Mouse (Mus musculus) spleen, adult 18-20 months (tissue): ENCODE results near the gene Izumo2.

Source experiments
- DNase-seq, 2 experiments: peaks; one replicate each; pipeline ENCODE4 v3.0.0; 2022; ENCODE audit warnings: mixed read lengths in 2 of 2

The Izumo2 gene

GRCm38 (mm10) chr7:44708574-44708973, at the start of gene Izumo2:
Gene Izumo2 (plus strand): TSS chr7:44708742.
- DNase-seq: no peak

GRCm38 (mm10) chr7:44661219-44661618, 47.3 kb upstream of the Izumo2 start:
- no peak for DNase-seq

DNA sequence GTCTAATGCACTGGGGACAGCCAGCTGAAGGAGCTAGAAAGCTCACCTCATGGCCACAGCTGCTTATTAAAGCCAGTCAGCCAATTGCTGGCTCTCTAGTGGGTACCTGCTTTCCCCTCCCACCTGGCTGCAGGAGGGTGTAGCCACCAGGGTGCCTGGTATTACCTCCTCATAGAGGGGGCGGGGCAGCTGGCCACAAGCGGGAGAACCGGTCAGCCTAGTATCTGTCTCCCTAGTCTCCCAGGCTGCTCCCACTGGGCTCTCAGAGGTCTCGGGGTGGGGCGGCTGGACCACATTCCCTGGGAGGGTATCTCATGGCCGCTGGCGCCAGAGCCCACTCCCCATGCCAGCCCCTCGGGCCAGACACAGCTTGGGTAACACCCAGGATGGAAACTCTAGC, 46.4 kb upstream of the Izumo2 start:
- DNase-seq: no peak

GRCm38 (mm10) chr7:44662569-44662968, 46.0 kb upstream of the Izumo2 start:
- DNase-seq: no peak

DNA sequence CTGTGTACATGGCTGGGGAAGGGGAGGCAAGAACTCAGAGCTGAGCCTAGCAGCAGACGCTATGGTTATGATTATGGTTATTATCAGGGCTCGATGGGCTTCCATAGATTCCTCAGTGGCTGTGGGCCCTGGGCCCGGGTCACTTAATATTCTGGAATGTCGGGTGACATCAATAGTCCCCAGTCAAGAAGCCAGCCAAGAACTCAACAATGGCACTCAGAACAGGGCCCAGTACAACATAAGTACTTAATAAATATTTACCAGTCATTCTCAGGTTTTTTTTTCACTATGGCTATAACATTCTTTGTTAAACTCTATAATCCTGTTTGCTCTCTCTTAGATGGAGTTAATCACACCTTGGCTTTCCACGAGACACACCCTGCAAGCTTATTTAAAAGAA, 45.0 kb upstream of the Izumo2 start:
- no peak for DNase-seq

DNA sequence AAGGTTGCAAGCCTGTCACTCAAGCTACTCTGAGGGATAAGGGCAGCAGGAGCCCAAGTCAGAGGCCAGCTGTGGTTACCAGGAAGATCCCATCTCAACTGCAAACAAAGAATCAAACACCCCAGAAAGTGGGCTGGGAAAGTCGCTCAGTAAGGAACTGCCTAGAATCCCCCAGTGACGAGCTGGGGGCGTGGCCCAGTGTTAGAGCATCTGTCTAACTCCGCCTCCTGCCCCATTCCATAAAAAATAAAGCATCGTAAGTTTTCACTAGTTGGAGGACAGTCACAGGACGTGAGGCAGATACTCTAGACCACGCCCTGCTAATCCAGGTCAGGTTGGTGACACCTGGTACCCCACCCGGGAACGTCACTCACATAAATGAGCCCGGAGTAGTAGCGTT, 43.8 kb upstream of the Izumo2 start:
- DNase-seq: no peak

- DNase-seq: no peak
These were observed 42.1 kb upstream of the Izumo2 start for GRCm38 (mm10) chr7:44666462-44666861.

GRCm38 (mm10) chr7:44667996-44668738, 40.4 kb upstream of the Izumo2 start:
- DNase-seq: no peak

DNA sequence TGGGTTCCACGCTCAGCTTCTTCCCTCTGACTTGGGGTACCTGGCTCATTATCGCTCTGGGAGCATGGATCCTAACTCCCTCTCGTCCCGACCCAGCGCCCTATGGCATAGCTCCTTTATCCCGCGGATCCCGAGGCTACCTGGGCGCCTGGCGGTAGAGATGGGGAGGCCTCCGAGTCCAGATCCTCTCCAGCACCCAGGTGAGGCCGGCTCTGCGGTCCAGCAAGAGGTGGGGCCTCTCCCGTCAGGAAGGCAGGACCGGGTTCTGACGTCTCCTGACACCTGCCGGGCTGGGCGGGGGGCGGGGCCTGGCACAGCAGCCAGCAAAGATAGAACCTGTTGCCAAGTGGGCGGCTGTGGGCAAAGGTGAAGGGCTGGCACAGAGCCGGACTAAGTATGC, 39.4 kb upstream of the Izumo2 start:
- DNase-seq: no peak

DNA sequence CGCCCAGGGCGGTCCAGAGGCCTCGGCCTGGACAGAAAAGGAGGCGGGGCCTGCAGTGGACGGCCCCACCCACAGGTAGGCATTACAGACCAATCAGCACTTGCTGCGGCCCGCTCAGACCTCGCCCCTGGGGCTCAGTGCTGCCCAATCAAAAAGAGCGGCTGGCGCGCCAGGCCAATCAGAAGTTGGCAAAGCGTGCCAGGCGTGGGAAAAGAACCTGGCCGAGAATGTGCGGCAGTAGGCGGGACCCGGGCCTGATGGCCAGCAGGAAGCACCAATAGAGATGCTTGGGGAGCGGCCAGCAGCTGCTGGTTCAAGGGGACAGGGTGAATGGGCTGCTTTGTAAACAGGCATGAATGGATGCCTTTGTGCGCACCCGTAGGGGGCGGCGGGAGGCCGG, 37.7 kb upstream of the Izumo2 start, which contains the start of gene Myh14:
TSS of gene Myh14 (minus strand) at position 41 of the 400 bp plus-strand sequence.
- DNase-seq: peak; percentile 29 to 41

DNA sequence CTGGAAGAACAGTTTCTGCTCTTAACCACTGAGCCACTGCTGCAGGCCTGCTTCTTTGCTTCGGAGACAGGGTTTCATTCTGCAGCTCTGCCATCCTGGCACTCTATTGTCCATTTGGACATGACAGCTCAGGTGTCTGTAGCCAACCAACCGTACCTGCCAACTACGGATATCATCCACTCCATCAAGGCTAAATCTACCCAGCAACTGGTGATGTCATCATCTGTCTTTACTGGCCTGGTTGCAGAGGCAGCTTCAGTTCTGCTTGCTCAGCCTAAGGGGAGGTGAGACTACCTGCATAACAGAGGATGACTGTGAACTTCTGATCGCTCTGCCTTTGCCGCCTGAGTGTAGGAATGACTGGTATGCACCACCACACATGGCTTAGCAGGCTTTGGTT, 36.3 kb upstream of the Izumo2 start:
- DNase-seq: no peak

- DNase-seq: no peak
These were observed 34.0 kb upstream of the Izumo2 start for GRCm38 (mm10) chr7:44674511-44674910.

- DNase-seq: no peak
These were observed 33.4 kb upstream of the Izumo2 start for GRCm38 (mm10) chr7:44675171-44675570.

DNA sequence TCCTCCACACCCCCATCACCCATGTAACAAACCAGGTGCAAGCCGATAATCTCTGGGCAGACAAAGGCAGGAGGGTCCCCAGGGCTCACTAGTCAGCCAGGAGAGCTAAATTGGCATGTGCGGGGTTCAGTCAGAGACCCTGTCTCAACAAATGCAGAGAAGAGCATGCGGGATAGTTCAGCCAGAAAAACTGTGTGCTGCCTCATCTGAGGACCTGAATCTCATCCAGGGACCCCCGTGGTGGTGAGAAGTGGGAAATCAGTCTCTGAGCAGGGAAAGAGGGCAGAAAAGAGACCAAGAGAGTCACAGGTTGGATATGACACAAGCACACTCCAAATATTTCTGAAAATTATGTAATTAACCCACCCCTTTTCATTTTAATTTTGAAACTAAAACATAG, 32.4 kb upstream of the Izumo2 start:
- no peak for DNase-seq

DNA sequence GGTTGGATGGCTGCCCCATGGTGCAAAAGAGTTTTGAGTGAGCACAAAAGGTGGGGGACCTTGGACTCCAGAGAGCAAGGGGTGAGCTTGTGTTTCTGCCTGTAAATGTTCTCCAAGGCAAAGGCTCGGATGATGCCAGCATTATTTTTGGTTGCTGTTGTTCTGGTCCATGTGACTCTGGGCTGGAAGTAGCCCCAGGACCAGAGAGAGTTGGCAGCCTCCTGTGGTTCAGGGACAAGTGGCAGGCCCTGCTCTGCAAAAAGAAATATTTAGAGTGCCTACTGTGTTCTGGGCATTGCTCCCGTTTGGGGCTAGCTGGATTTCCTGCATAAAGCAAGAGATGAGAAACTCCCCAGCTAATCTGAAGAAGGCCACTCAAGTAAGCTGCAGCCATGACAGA, 31.9 kb upstream of the Izumo2 start:
- no peak for DNase-seq

- DNase-seq: no peak
These were observed 24.9 kb upstream of the Izumo2 start for GRCm38 (mm10) chr7:44683656-44684055.

- DNase-seq: no peak
These were observed 22.8 kb upstream of the Izumo2 start for GRCm38 (mm10) chr7:44685531-44686402.

DNA sequence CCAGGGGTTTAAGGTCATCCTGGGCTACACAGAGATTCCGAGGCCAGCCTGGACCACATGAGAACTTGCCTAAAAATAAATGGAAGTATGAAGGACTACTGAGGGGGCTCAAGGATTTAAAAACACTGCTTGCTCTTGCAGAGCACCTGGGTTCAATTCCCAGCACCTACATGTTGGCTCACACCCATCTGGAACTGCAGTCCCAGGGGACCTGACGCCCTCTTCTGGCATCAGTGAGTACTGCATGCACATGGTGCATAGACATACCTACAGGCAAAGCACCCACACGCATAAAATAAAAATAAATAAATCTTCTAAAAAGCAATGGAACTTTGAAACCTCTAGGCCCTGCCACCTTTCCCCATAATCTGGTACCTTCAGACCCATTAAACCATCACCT, 19.7 kb upstream of the Izumo2 start:
- no peak for DNase-seq

DNA sequence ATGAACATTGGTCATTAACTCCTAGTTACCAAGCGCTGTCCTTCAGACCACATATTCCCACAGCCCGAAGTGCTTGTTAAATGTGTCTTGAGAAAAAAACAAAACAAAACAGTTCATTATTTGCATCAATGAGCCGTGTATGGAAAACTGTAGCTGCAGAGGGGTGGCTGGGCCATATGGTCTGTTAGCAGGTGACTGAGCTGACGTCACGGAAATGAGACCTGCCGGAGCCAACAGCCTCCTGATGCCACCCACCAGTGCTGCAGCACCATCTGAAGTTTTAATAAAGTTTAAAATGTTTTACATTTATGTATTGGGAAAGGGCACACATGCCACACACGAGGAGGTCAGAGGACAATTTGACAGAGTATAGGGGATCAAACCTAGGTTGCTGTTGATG, 19.2 kb upstream of the Izumo2 start:
- DNase-seq: no peak

- no peak for DNase-seq
These were observed 14.9 kb upstream of the Izumo2 start for GRCm38 (mm10) chr7:44693427-44694175.

DNA sequence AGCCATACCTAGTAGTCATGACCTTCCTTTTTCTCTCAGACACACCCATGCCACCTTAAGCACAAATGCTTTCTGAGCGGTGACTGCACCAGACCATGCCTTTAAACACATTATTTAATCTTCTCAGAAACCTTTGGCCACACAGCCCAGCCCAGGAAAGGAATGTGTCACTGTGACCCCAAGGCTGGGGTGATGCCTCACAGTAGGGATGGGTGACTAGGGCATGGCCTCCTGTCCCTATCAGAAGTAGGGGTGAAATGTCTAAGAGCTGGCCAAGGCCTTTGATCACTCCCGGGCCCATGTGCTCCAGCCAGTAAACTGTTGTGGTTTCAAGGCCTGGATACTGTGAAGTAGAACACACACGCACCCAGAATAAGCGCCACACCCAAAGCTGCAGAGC, 13.3 kb upstream of the Izumo2 start:
- no peak for DNase-seq

- DNase-seq: no peak
These were observed 11.3 kb upstream of the Izumo2 start for GRCm38 (mm10) chr7:44697191-44697710.

DNA sequence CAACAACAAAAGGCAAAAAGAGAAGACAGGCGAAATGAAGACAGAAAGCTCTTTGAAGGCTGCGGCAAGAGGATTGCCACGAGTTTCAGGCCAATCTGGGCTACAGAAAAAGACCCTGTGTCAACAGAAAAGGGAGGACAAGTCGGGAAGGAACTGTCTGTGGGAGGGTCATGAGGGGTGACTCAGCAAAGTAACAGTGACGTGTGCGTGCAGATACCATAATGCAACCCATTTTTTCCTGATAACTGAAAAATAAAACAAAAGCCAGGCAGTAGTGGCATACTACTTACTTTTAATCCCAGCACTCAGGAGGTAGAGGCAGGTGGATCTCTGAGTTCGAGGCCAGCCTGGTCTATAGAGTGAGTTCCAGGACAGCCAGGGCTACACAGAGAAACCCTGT, 10.6 kb upstream of the Izumo2 start:
- DNase-seq: no peak
